Mouse (Mus musculus) embryonic facial prominence, embryonic 12.5 days (tissue): Measurements from ENCODE around the gene Med24. TPM values are rescaled to one million over a fixed set of nuclear protein-coding genes. Genes with fewer than 3 reads are reported as not detected.

ENCODE experiments used
- ATAC-seq: fragments of 200-750 bp; cut with Nextera tagmentation; 2 replicates; pipeline ENCODE4 v1.8.0; 2017; ENCODE audit not compliant: insufficient number of reproducible peaks, insufficient read depth, low FRiP score, low TSS enrichment
- H3K27ac ChIP-seq: fragments of 300-500 bp; sonication (generic); 2 replicates; pipeline ENCODE4 v1.5.1; 2016; ENCODE audit warnings: mild to moderate bottlenecking
- H3K27me3 ChIP-seq: fragments of 300-500 bp; sonication (generic); 2 replicates; pipeline ENCODE4 v1.6.1; 2016; ENCODE audit warnings: mild to moderate bottlenecking, moderate library complexity
- H3K36me3 ChIP-seq: fragments of 300-500 bp; sonication (generic); 2 replicates; pipeline ENCODE4 v1.6.1; 2016; ENCODE audit warnings: mild to moderate bottlenecking
- H3K4me1 ChIP-seq: fragments of 300-500 bp; sonication (generic); 2 replicates; pipeline ENCODE4 v1.6.1; 2016
- H3K4me2 ChIP-seq: fragments of 300-500 bp; sonication (generic); replicated peaks from 2 replicates; pipeline ENCODE4 v1.6.1; 2016; ENCODE audit warnings: mild to moderate bottlenecking, moderate library complexity
- H3K4me3 ChIP-seq: fragments of 300-500 bp; sonication (generic); 2 replicates; pipeline ENCODE4 v1.5.1; 2016; ENCODE audit warnings: mild to moderate bottlenecking
- H3K9ac ChIP-seq: fragments of 300-500 bp; sonication (generic); 2 replicates; pipeline ENCODE4 v1.6.1; 2016; ENCODE audit warnings: mild to moderate bottlenecking, moderate library complexity
- H3K9me3 ChIP-seq: fragments of 300-500 bp; sonication (generic); 2 replicates; pipeline ENCODE4 v1.6.1; 2016; ENCODE audit warnings: mild to moderate bottlenecking, moderate library complexity
- WGBS: fragments of 180-500 bp; shearing (Covaris S2); methylation state at CpG from one replicate; pipeline ENCODE4 v1.1.7; 2016; 5-methylcytosine and 5-hydroxymethylcytosine counted together
- polyA plus RNA-seq: library from polyadenylated mRNA; unstranded; fragments of >200 nt; fragmentation: Nextera tagmentation; extraction: Ambion mirVana; gene quantifications from 2 replicates; pipeline ENCODE4 v1.2.1, GENCODE M21; 2016

The Med24 gene
- 70.4 and 73.6 TPM in 2 replicates for polyA plus RNA-seq

DNA sequence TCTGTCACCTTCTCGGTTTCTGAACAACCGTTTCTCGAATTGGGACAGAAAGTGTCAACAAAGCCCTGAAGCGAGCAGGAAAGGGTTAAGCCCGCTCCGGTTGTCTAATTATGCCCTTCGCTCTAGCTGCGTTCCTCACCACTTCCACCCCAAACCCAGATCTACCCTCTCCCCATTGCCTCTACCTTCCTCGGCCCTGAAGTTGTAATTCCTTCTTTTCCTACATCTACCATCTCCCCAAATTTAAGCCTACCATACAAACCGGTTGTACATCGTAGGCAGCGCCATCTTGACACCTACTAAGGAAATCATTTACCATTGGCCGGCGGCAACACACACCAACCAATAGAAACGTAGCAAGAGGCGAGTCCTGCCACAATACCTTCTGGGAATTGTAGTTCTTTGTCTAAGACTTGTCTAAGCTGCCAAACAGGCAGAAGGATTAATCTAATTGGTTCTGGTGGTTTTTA lies at the start of gene Med24:
Gene Med24 (minus strand): TSS at position 317 of the 470 bp plus-strand sequence.
- H3K36me3 ChIP-seq: peaks cover 34% of the 10 kb centered on the region
- peak within 1 kb of the TSS; percentile 78 for H3K4me2 ChIP-seq
- peak within 1 kb of the TSS; percentile 69 for H3K4me3 ChIP-seq
- H3K27me3 ChIP-seq: no peaks in the 10 kb centered on the region
- peak within 1 kb of the TSS; percentile 55; the same call in 1 of the 2 replicates for H3K27ac ChIP-seq
- under 1% methylated on average over 16 of the region's 16 CpGs for WGBS
- peaks cover 6% of the 10 kb centered on the region; the same call in 1 of the 2 replicates for H3K4me1 ChIP-seq
- 0 out of 2 replicates have a peak, but pooled peaks have one; percentile 76 for ATAC-seq
- H3K9ac ChIP-seq: peak within 1 kb of the TSS; percentile 66
- H3K9me3 ChIP-seq: no peaks in the 10 kb centered on the region

DNA sequence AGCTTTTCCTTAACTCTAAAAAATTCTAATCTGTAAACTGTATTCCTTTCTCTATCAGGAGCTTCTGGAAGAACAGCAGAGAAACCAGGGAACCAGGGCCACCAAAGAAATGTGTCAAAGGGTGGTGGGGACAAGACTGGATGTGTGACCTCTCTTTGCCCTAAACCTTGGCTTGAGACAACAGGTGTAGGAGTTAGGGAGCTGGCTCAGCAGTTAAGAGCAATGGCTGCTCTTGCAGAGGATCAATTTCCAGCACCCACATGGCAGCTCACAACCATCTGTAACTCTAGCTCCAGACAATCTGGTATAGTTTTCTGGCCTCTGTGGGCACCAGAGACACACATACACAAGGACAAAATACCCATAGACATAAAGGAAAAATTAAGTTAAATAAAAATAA lies 48.7 kb upstream of the Med24 start:
- Histone ChIP-seq H3K36me3 (no peaks in the 10 kb centered on the region), H3K27ac (peak overlapping the region; percentile 87), H3K27me3 (no peaks in the 10 kb centered on the region), H3K4me1 (peaks cover 59% of the 10 kb centered on the region), H3K4me3 (no peak overlapping the region), H3K4me2 (no peak overlapping the region; the same call in 1 of the 2 replicates), H3K9ac (no peak overlapping the region; the same call in 1 of the 2 replicates), H3K9me3 (no peaks in the 10 kb centered on the region)
- ATAC-seq: no peak

DNA sequence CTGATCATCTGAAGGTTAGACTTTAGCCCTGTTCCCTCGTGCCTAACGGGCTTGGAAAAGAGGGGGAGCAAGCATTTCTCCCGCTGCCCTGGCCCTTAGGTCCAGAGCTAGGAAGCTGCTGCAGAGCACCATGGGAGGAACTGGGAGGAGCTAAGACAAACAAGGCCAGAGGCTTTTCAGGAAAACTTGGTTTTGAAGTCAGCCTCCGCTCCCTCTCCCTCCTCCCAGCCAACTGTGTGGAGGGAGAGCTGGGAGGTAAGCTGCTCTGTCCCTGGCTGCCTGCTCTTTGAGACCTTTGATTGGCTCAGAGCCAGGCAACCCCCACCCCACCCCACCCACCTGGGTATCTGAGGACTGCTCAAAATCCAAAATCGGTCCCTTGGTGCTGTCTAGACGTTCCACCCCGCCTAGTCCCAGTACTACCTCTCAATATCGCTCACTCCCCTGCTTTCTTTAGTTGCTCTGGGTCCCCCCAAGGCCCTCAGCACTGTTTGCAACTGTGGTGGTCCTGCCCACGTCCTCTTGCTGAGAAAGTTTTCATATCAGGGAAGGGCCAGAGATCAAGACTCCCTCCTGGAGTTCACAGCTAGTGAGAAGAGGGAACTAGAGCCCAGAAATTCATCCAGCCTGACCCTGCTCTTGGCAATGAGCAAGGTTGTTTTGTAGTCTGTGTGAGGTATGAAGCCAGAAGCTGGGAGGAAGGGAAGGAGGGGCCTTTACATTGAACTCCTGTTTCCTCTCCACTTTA lies 47.8 kb upstream of the Med24 start:
- Histone ChIP-seq H3K27me3 (no peaks in the 10 kb centered on the region), H3K4me2 (peak overlapping the region; percentile 12), H3K27ac (peak overlapping the region; percentile 87), H3K4me1 (peaks cover 50% of the 10 kb centered on the region), H3K9me3 (no peaks in the 10 kb centered on the region), H3K4me3 (no peak overlapping the region), H3K9ac (peak overlapping the region; percentile 2; the same call in 1 of the 2 replicates), H3K36me3 (no peaks in the 10 kb centered on the region)
- ATAC-seq: 0 out of 2 replicates have a peak, but pooled peaks have one; percentile 7
- WGBS: 6% methylated on average over 9 of the region's 9 CpGs

DNA sequence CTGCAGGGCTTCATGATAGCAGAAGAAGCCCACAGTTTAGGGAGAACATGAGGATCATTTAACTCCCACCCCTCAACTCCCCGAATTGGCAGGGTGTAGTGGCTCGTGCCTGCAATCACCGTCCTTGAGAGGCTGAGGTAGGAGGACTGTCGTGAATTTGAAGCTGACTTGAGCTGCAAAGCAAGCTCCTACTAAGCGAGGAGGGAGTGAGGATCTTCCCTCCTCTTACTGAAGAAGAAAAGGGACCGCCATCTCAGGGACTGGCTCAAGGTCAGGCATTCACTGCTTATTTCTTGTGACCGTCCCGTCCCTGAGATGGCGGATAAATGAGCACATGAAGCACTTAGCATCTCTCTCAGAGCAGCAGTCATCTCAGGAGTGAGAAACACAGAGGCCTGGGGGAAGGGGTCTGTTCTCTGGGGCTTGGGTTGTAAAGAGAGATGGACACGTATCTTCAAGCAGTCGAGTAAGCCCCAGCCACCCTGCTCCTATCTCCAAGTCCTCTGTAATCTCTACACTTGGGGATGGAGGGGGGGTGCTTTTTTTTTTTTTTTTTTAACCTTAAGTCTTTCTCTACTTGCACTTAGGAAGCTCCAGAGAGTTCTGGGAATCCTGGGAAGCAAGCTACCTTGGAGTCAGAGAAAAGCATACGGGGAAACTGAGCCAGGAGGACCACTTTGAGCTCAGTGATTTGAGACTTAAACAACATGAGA lies 47.0 kb upstream of the Med24 start:
- Histone ChIP-seq H3K36me3 (no peaks in the 10 kb centered on the region), H3K27ac (peak overlapping the region; percentile 87), H3K4me2 (peak overlapping the region; percentile 56), H3K4me1 (peaks cover 45% of the 10 kb centered on the region), H3K27me3 (no peaks in the 10 kb centered on the region), H3K4me3 (no peak overlapping the region), H3K9ac (no peak overlapping the region), H3K9me3 (no peaks in the 10 kb centered on the region)
- ATAC-seq: no peak
- 61% methylated on average over 12 of the region's 12 CpGs for WGBS

DNA sequence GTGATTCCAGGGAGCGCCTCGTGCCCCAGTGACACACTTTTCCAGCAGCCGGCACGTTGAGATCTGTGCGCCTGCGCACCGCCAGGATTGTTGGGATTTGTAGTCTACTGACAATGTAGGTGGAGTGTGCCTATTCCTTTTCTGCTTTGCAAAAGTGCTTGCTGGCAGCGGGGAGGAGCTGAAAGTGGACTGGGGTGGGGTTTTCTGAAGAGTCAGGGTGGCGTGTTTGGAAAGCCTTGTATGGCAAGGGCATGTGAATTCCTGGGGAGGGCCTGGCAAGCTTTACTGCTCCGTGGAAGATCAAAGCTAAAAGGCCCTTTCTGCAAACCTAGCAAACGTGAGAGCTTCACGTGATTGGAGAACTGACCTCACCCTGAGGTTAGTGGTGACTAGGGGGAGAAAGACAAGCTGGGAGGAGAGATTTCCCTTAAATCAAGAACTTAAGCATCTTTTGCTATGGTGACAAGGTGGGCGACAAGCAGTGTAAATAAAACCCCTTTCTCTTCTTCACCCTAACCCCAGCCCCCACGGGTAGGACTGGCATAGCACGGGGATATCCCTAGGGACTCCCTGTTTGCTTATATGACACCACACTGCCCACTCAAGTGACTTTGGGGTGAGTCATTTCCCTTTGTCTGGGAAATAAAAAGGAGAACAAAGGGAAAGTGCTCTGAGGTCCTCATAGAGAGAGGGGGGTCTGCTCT lies 46.3 kb upstream of the Med24 start:
- no peaks in the 10 kb centered on the region for H3K36me3 ChIP-seq
- peak overlapping the region; percentile 56 for H3K4me2 ChIP-seq
- no peaks in the 10 kb centered on the region for H3K27me3 ChIP-seq
- no peaks in the 10 kb centered on the region for H3K9me3 ChIP-seq
- peaks cover 45% of the 10 kb centered on the region for H3K4me1 ChIP-seq
- peak; percentile 69 for ATAC-seq
- 9% methylated on average over 15 of the region's 15 CpGs for WGBS
- H3K4me3 ChIP-seq: peak overlapping the region; percentile 31
- 0 out of 2 replicates have a peak overlapping the region, but pooled peaks have one; percentile 38 for H3K9ac ChIP-seq
- peak overlapping the region; percentile 87 for H3K27ac ChIP-seq

DNA sequence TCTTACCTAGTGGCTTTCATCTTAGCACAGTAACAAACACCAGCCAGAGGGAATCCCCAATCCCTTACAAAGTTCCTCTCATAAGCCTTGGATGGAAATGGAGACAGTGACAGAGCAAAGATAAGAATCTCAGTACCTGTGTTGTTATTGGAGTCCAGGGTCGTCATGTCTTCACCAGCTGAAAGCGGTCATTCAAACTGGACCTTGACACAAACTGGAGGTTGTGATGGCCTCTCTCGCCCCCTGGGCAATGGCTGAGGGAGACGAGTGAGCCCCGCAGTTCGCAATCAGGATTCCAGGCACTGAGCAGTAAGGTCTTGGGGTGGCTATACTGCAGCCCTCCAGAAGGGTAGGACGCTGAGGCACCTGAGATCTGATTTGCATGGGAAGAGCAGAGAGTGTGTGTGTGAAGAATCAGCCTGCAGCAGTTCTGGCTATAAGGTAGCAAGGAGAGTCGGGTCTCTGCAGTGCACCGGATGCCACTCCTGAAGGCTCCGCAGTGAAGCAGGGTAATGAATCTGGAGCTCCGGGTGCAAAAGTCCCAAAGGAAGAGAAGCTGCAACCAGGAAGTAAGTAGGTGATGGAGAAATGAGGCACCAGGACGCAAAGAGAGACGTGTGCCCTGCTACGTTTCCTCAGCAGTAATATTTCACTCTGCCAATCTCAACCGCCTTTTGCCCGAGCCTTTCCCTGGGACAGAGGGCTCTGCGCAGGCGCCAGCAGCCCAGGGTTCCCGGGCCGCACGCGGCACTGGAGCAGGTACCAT lies 45.5 kb upstream of the Med24 start, which contains the start of gene Nr1d1:
Gene Nr1d1 (minus strand): TSS at position 752 of the 766 bp plus-strand sequence.
- peak within 1 kb of the TSS; percentile 56 for H3K4me2 ChIP-seq
- H3K27ac ChIP-seq: peak within 1 kb of the TSS; percentile 87
- H3K9ac ChIP-seq: peak within 1 kb of the TSS; percentile 38; the same call in 1 of the 2 replicates
- peaks cover 5% of the 10 kb centered on the region; the same call in 1 of the 2 replicates for H3K36me3 ChIP-seq
- WGBS: 1% methylated on average over 22 of the region's 22 CpGs
- H3K27me3 ChIP-seq: no peaks in the 10 kb centered on the region
- ATAC-seq: no peak
- H3K4me1 ChIP-seq: peaks cover 45% of the 10 kb centered on the region
- H3K9me3 ChIP-seq: no peaks in the 10 kb centered on the region
- H3K4me3 ChIP-seq: peak within 1 kb of the TSS; percentile 31

DNA sequence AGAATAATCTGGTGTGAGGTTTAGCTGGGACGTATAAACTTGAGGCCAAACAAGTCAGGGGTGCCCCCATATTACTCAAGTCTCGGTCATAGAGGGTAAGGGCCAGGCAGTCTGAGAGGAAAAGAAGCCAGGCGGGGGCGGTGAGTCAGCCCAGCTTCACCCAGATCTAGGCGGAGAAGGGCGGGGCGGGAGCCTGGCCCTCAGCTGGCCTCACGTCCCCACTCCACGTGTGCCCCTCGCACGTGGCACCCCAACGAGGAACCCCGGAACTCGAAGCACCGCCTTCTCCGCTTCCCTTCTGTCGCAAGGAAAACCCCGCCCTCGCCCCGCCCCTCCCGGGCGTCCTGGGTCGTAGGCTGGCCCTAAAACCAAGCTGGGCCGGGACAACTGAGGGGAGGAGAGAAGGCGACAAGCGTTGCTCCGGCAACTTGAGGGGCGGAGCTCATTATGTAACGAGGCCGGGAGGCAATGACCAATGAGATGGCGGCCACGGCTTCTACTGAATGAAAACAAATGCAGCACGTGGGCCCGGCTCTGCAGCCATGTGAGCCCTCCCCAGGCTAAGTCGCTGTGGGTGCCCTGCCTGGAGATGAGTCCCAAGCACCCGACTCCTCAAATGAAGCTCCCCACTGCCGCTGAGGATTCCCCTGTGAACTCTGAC lies 44.5 kb upstream of the Med24 start:
- H3K4me3 ChIP-seq: peak overlapping the region; percentile 31
- WGBS: 2% methylated on average over 35 of the region's 37 CpGs
- H3K4me2 ChIP-seq: peak overlapping the region; percentile 56
- no peak overlapping the region for H3K9ac ChIP-seq
- H3K9me3 ChIP-seq: no peaks in the 10 kb centered on the region
- peaks cover 45% of the 10 kb centered on the region for H3K4me1 ChIP-seq
- no peak overlapping the region for H3K27ac ChIP-seq
- ATAC-seq: peak; percentile 72
- H3K27me3 ChIP-seq: no peaks in the 10 kb centered on the region
- H3K36me3 ChIP-seq: peaks cover 14% of the 10 kb centered on the region; the same call in 1 of the 2 replicates

DNA sequence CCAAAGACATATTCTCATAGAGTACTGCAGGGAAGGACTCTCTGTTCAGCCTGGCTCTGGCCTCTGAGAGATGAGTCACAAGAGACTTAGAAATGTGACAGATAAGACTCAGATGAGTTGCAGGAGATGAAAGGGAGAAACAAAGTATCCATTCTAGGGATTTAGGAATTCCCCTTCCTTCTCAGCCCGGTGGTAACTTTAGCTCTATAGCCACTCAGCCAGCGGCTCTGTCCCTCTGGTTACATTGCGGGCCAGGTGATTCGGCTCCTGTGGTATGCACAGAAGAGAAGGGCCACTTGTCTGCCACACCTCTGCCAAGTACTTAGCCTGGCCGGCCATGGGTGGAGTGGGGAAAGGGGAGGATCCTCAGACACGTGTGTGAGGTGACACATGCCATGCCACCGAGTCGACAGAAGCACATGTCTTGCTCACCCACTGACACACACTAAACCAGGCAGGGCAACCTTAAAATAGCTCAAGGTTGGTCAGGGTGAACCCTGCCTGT lies 43.5 kb upstream of the Med24 start:
- H3K4me3 ChIP-seq: no peak overlapping the region
- no peak overlapping the region for H3K4me2 ChIP-seq
- WGBS: 72% methylated on average over 8 of the region's 8 CpGs
- H3K9me3 ChIP-seq: no peaks in the 10 kb centered on the region
- no peak for ATAC-seq
- H3K27me3 ChIP-seq: no peaks in the 10 kb centered on the region
- no peak overlapping the region for H3K9ac ChIP-seq
- H3K36me3 ChIP-seq: peaks cover 21% of the 10 kb centered on the region; the same call in 1 of the 2 replicates
- peaks cover 53% of the 10 kb centered on the region for H3K4me1 ChIP-seq
- H3K27ac ChIP-seq: no peak overlapping the region

DNA sequence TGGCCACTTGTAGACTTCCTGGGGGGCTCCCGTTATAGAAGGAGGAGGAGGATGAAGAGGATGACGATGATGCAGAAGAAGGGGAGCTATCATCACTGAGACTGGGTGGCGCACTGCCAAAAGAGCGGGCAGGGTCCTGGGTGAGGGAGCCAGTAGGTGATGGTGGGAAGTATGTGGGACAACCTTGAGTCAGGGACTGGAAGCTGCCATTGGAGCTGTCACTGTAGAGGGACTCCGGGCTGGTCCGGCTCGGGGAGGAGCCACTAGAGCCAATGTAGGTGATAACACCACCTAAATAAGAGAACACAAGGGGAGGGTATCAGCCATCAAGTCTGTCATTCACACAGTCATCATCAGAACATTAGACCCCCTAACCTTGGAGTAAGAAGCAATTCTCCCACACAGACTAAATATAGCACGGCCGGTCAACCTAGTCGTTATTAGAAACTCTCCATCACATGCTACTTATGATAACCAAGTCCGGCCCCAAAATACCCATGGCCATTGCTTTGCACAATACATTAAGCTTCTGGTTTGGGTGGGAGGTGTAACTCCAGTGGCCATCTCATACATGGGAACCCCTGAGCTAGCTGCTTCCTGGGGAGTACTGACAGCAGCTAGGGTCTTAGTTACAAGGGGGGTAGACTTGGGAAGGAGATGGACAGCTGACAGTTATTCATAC lies 42.8 kb upstream of the Med24 start:
- Histone ChIP-seq H3K9me3 (no peaks in the 10 kb centered on the region), H3K9ac (no peak overlapping the region), H3K4me2 (no peak overlapping the region), H3K4me1 (peaks cover 54% of the 10 kb centered on the region), H3K36me3 (peaks cover 21% of the 10 kb centered on the region; the same call in 1 of the 2 replicates), H3K27ac (no peak overlapping the region), H3K4me3 (no peak overlapping the region), H3K27me3 (no peaks in the 10 kb centered on the region)
- WGBS: 93% methylated on average over 11 of the region's 11 CpGs
- ATAC-seq: no peak

DNA sequence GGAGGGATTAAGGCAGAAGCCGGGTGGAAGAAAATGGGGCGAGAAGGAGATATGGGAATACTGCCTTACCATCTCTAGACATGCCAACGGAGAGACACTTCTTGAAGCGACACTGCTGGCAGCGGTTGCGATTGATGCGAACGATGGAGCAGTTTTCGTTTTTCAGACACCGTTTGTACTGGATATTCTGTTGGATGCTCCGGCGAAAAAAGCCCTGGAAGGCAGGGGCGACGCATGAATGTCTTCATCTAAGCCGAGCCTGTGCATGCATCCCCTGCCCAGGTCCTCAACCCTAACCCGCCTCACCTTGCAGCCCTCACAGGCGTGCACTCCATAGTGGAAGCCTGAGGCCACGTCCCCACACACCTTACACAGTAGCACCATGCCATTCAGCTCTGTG lies 41.9 kb upstream of the Med24 start:
- Histone ChIP-seq H3K4me1 (peaks cover 54% of the 10 kb centered on the region), H3K4me3 (no peak overlapping the region), H3K27me3 (no peaks in the 10 kb centered on the region), H3K4me2 (no peak overlapping the region), H3K9ac (no peak overlapping the region), H3K9me3 (no peaks in the 10 kb centered on the region), H3K36me3 (peaks cover 21% of the 10 kb centered on the region; the same call in 1 of the 2 replicates), H3K27ac (no peak overlapping the region)
- 94% methylated on average over 18 of the region's 18 CpGs for WGBS
- ATAC-seq: no peak
